Mouse (Mus musculus): ENCODE measurements around the gene Ddc. TPM values are rescaled to one million over a fixed set of nuclear protein-coding genes. Genes with fewer than 3 reads are reported as not detected.

Ddc gene
- polyA plus RNA-seq (2015; fragmentation: Nextera tagmentation; extraction: Ambion mirVana), result 48.5 and 57.0 TPM in 2 replicates

DNA sequence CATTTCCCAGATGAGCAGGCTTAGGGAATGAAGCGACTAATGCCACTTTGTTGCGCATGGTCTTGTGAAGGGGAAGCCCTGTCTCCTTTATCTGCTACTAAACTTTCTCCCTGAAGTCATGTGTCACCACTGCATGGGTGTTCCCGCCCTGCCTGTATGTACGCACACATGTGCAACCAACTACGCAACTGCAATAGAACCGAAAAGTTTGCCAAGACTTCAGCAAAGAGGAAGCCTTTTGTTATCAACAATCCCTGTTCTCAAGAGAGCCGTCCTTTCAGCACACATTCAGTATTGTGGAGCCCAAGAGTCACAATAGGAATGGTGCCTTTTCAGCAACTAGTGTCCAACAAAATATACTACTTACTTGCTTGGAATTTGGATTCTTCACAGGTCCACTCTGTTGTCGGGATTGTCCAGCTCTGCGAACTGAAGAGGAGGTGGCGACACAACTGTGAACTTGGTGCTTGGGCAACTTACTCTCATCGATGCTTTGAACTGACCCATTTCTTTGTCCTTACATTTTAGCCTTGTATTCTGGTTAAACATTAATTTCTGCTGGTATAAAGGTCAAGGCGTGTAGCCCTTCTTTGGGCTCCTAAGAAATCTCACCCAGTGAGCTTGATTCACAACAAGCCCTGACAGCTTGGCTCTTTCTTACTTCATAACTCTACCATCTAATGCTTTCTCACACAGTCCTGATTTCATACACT, at the start of gene Ddc:
Ddc (minus strand) TSS at position 500 of the 713 bp plus-strand sequence.
- Histone ChIP-seq H3K27me3 (replicated peaks) (no peaks in the 10 kb centered on the region), H3K4me3 (replicated peaks) (peak within 1 kb of the TSS; percentile 26), H3K36me3 (no peaks in the 10 kb centered on the region), H3K4me2 (peak within 1 kb of the TSS; percentile 0; the same call in 1 of the 2 replicates), H3K9me3 (no peaks in the 10 kb centered on the region), H3K4me1 (peaks cover 6% of the 10 kb centered on the region; the same call in 1 of the 2 replicates), H3K27ac (peak within 1 kb of the TSS; percentile 55), H3K9ac (no peak within 1 kb of the TSS)
- WGBS, result 70% methylated on average over 12 of the region's 12 CpGs
- peak; percentile 68 for ATAC-seq (ENCODE audit: insufficient read depth, low FRiP score, low read depth)

GRCm38 (mm10) chr11:11945766-11946165, 47.8 kb upstream of the Ddc start:
- Histone ChIP-seq H3K4me1 (peaks cover 16% of the 10 kb centered on the region), H3K9me3 (no peaks in the 10 kb centered on the region), H3K27me3 (replicated peaks) (no peaks in the 10 kb centered on the region), H3K9ac (no peak overlapping the region), H3K36me3 (peaks cover 17% of the 10 kb centered on the region), H3K4me3 (replicated peaks) (no peak overlapping the region), H3K4me2 (no peak overlapping the region), H3K27ac (no peak overlapping the region)
- ATAC-seq (ENCODE audit: insufficient read depth, low FRiP score, low read depth), result no peak
- 80% methylated on average over 4 of the region's 4 CpGs for WGBS

DNA sequence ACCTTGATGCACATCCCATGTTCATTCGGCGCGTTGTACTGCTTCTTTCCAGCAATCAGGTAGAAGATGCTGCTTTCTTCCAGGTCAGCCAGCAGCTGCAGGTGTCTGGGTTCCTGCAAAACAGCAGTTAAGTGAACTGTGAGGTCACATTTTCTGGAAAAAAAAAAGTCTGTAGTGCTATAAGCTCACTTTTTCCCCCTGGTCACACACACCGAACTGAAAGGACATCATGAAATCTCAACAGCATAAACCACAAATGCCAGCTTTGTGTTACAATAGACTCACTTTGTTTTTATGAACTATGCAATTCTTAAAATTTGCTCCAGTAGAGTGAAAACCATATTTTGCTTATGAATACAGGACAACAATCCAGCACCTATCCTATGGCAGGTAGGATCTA, 46.9 kb upstream of the Ddc start:
- Histone ChIP-seq H3K9me3 (no peaks in the 10 kb centered on the region), H3K4me2 (no peak overlapping the region), H3K27ac (no peak overlapping the region), H3K36me3 (peaks cover 17% of the 10 kb centered on the region), H3K27me3 (replicated peaks) (no peaks in the 10 kb centered on the region), H3K4me3 (replicated peaks) (no peak overlapping the region), H3K9ac (no peak overlapping the region), H3K4me1 (peaks cover 16% of the 10 kb centered on the region)
- ATAC-seq (ENCODE audit: insufficient read depth, low FRiP score, low read depth), result no peak
- 87% methylated on average over 4 of the region's 4 CpGs for WGBS

DNA sequence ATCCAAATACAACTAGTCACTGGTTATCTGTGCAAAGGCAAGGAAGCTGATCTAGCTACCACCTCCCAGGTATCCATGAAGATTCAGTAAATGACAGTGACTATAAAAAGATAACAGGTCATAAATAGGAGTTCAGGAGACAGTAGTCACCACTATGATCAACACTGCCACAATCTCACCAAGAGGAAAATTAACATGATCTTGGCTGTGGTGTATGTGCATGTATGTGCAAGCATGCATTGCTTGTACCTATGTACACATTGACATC, 46.1 kb upstream of the Ddc start:
- Histone ChIP-seq H3K4me2 (no peak overlapping the region), H3K27ac (no peak overlapping the region), H3K36me3 (peaks cover 17% of the 10 kb centered on the region), H3K27me3 (replicated peaks) (no peaks in the 10 kb centered on the region), H3K9ac (no peak overlapping the region), H3K9me3 (no peaks in the 10 kb centered on the region), H3K4me1 (peaks cover 16% of the 10 kb centered on the region), H3K4me3 (replicated peaks) (no peak overlapping the region)
- ATAC-seq (ENCODE audit: insufficient read depth, low FRiP score, low read depth), result no peak

GRCm38 (mm10) chr11:11943240-11944081, 45.5 kb upstream of the Ddc start:
- 84% methylated on average over 13 of the region's 13 CpGs for WGBS

GRCm38 (mm10) chr11:11942320-11943217, 44.6 kb upstream of the Ddc start:
- Histone ChIP-seq H3K4me3 (replicated peaks) (no peak overlapping the region), H3K9ac (no peak overlapping the region), H3K4me1 (0 out of 2 replicates have a peak, but pooled peaks cover 3% of the 10 kb centered on the region), H3K9me3 (no peaks in the 10 kb centered on the region), H3K4me2 (no peak overlapping the region), H3K27me3 (replicated peaks) (no peaks in the 10 kb centered on the region), H3K36me3 (peaks cover 19% of the 10 kb centered on the region), H3K27ac (peak overlapping the region; percentile 31; the same call in 1 of the 2 replicates)
- WGBS, result 65% methylated on average over 6 of the region's 6 CpGs
- peak; percentile 75 for ATAC-seq (ENCODE audit: insufficient read depth, low FRiP score, low read depth)

More at GRCm38 (mm10) chr11:11943240-11944081, 45.5 kb upstream of the Ddc start:
- H3K36me3 ChIP-seq, result peaks cover 17% of the 10 kb centered on the region
- H3K4me1 ChIP-seq, result peaks cover 10% of the 10 kb centered on the region
- no peak overlapping the region for H3K27ac ChIP-seq
- no peak overlapping the region for H3K4me3 ChIP-seq (replicated peaks)
- no peak for ATAC-seq (ENCODE audit: insufficient read depth, low FRiP score, low read depth)
- no peaks in the 10 kb centered on the region for H3K9me3 ChIP-seq
- no peak overlapping the region for H3K4me2 ChIP-seq
- H3K27me3 ChIP-seq (replicated peaks), result no peaks in the 10 kb centered on the region
- H3K9ac ChIP-seq, result no peak overlapping the region

GRCm38 (mm10) chr11:11940833-11941681, 43.1 kb upstream of the Ddc start:
- no peak overlapping the region for H3K9ac ChIP-seq
- H3K4me3 ChIP-seq (replicated peaks), result no peak overlapping the region
- H3K27ac ChIP-seq, result 0 out of 2 replicates have a peak overlapping the region, but pooled peaks have one; percentile 21
- no peak overlapping the region for H3K4me2 ChIP-seq
- WGBS, result 77% methylated on average over 5 of the region's 5 CpGs
- H3K27me3 ChIP-seq (replicated peaks), result no peaks in the 10 kb centered on the region
- H3K4me1 ChIP-seq, result 0 out of 2 replicates have a peak, but pooled peaks cover 3% of the 10 kb centered on the region
- peaks cover 23% of the 10 kb centered on the region for H3K36me3 ChIP-seq
- ATAC-seq (ENCODE audit: insufficient read depth, low FRiP score, low read depth), result no peak
- H3K9me3 ChIP-seq, result no peaks in the 10 kb centered on the region

GRCm38 (mm10) chr11:11939611-11940010, 41.7 kb upstream of the Ddc start:
- Histone ChIP-seq H3K4me2 (no peak overlapping the region), H3K4me3 (replicated peaks) (no peak overlapping the region), H3K36me3 (peaks cover 25% of the 10 kb centered on the region), H3K4me1 (0 out of 2 replicates have a peak, but pooled peaks cover 3% of the 10 kb centered on the region), H3K9ac (no peak overlapping the region), H3K9me3 (no peaks in the 10 kb centered on the region), H3K27me3 (replicated peaks) (no peaks in the 10 kb centered on the region), H3K27ac (no peak overlapping the region)
- no peak for ATAC-seq (ENCODE audit: insufficient read depth, low FRiP score, low read depth)
- WGBS, result 67% methylated on average over 3 of the region's 3 CpGs

GRCm38 (mm10) chr11:11938591-11938990, 40.6 kb upstream of the Ddc start:
- Histone ChIP-seq H3K9ac (no peak overlapping the region), H3K27me3 (replicated peaks) (no peaks in the 10 kb centered on the region), H3K9me3 (no peaks in the 10 kb centered on the region), H3K4me2 (no peak overlapping the region), H3K4me1 (0 out of 2 replicates have a peak, but pooled peaks cover 3% of the 10 kb centered on the region), H3K4me3 (replicated peaks) (no peak overlapping the region), H3K36me3 (peaks cover 18% of the 10 kb centered on the region), H3K27ac (no peak overlapping the region)
- ATAC-seq (ENCODE audit: insufficient read depth, low FRiP score, low read depth), result no peak
- 76% methylated on average over 1 of the region's 1 CpGs for WGBS

GRCm38 (mm10) chr11:11937340-11938030, 39.5 kb upstream of the Ddc start:
- H3K9ac ChIP-seq, result no peak overlapping the region
- peak overlapping the region; percentile 28; the same call in 1 of the 2 replicates for H3K27ac ChIP-seq
- no peak overlapping the region for H3K4me3 ChIP-seq (replicated peaks)
- H3K4me1 ChIP-seq, result 0 out of 2 replicates have a peak, but pooled peaks cover 3% of the 10 kb centered on the region
- no peaks in the 10 kb centered on the region for H3K27me3 ChIP-seq (replicated peaks)
- H3K36me3 ChIP-seq, result peaks cover 18% of the 10 kb centered on the region
- WGBS, result 84% methylated on average over 10 of the region's 10 CpGs
- no peak overlapping the region for H3K4me2 ChIP-seq
- no peaks in the 10 kb centered on the region for H3K9me3 ChIP-seq
- ATAC-seq (ENCODE audit: insufficient read depth, low FRiP score, low read depth), result no peak
